Mouse (Mus musculus): ENCODE results near the gene Ptges. TPM values are rescaled to one million over a fixed set of nuclear protein-coding genes. Genes with fewer than 3 reads are reported as not detected.
A peak's percentile ranks its signal among the peaks of the same experiment; 100 is the strongest.
"Not testable (repeated sequence)": the region's sequence is repeated elsewhere in the genome, so short reads cannot be mapped to it uniquely, and the experiment has no call there.

Gene Ptges
- polyA plus RNA-seq, 1 experiment from 2014 or later, result 4.6 TPM

GRCm38 (mm10) chr2:30942603-30943011 is 12.9 kb upstream of the Ptges start:
- Histone ChIP-seq H3K9ac (replicated peaks) (no peak overlapping the region), H3K27ac (replicated peaks) (no peak overlapping the region), H3K4me1 (no peaks in the 10 kb centered on the region), H3K4me3 (no peak overlapping the region), H3K9me3 (no peaks in the 10 kb centered on the region), H3K36me3 (no peaks in the 10 kb centered on the region), H3K4me2 (replicated peaks) (peak overlapping the region; percentile 36), H3K27me3 (peaks cover 6% of the 10 kb centered on the region; the same call in 1 of the 2 replicates)
- ATAC-seq (ENCODE audit: low FRiP score, low read depth), result no peak
- 28% methylated on average over 16 of the region's 16 CpGs for WGBS

GRCm38 (mm10) chr2:30942116-30942515 is 12.5 kb upstream of the Ptges start:
- H3K27me3 ChIP-seq; H3K9me3 ChIP-seq; H3K4me1 ChIP-seq; H3K27ac ChIP-seq (replicated peaks); ATAC-seq (ENCODE audit: low FRiP score, low read depth); H3K4me2 ChIP-seq (replicated peaks); H3K36me3 ChIP-seq; H3K9ac ChIP-seq (replicated peaks); H3K4me3 ChIP-seq: not testable (repeated sequence)
- WGBS, result 61% methylated on average over 7 of the region's 7 CpGs

- 94% methylated on average over 5 of the region's 5 CpGs for WGBS
- Histone ChIP-seq H3K4me1 (no peaks in the 10 kb centered on the region), H3K4me3 (no peak overlapping the region), H3K9ac (replicated peaks) (no peak overlapping the region), H3K27ac (replicated peaks) (no peak overlapping the region), H3K9me3 (no peaks in the 10 kb centered on the region), H3K36me3 (no peaks in the 10 kb centered on the region), H3K27me3 (peaks cover 6% of the 10 kb centered on the region; the same call in 1 of the 2 replicates), H3K4me2 (replicated peaks) (no peak overlapping the region)
- no peak for ATAC-seq (ENCODE audit: low FRiP score, low read depth)
These were observed 11.9 kb upstream of the Ptges start for GRCm38 (mm10) chr2:30941586-30941985.

- ATAC-seq (ENCODE audit: low FRiP score, low read depth), result no peak
- H3K36me3 ChIP-seq, result no peaks in the 10 kb centered on the region
- peaks cover 6% of the 10 kb centered on the region; the same call in 1 of the 2 replicates for H3K27me3 ChIP-seq
- H3K27ac ChIP-seq (replicated peaks), result no peak overlapping the region
- 46% methylated on average over 4 of the region's 4 CpGs for WGBS
- no peaks in the 10 kb centered on the region for H3K4me1 ChIP-seq
- H3K4me2 ChIP-seq (replicated peaks), result no peak overlapping the region
- H3K9ac ChIP-seq (replicated peaks), result no peak overlapping the region
- H3K4me3 ChIP-seq, result no peak overlapping the region
- H3K9me3 ChIP-seq, result no peaks in the 10 kb centered on the region
These were observed 8.9 kb upstream of the Ptges start for GRCm38 (mm10) chr2:30938574-30938991.

- H3K36me3 ChIP-seq, result no peaks in the 10 kb centered on the region
- no peak overlapping the region for H3K9ac ChIP-seq (replicated peaks)
- 87% methylated on average over 8 of the region's 8 CpGs for WGBS
- H3K4me2 ChIP-seq (replicated peaks), result no peak overlapping the region
- no peaks in the 10 kb centered on the region for H3K4me1 ChIP-seq
- no peak overlapping the region for H3K27ac ChIP-seq (replicated peaks)
- H3K9me3 ChIP-seq, result no peaks in the 10 kb centered on the region
- no peak for ATAC-seq (ENCODE audit: low FRiP score, low read depth)
- H3K27me3 ChIP-seq, result peaks cover under 1% of the 10 kb centered on the region; the same call in 1 of the 2 replicates
- H3K4me3 ChIP-seq, result no peak overlapping the region
These were observed 8.1 kb upstream of the Ptges start for GRCm38 (mm10) chr2:30937731-30938130.

- Histone ChIP-seq H3K27ac (replicated peaks) (no peak overlapping the region), H3K4me3 (no peak overlapping the region), H3K27me3 (no peaks in the 10 kb centered on the region; the same call in 1 of the 2 replicates), H3K36me3 (no peaks in the 10 kb centered on the region), H3K4me2 (replicated peaks) (no peak overlapping the region), H3K4me1 (no peaks in the 10 kb centered on the region), H3K9ac (replicated peaks) (no peak overlapping the region), H3K9me3 (no peaks in the 10 kb centered on the region)
- no peak for ATAC-seq (ENCODE audit: low FRiP score, low read depth)
- WGBS, result 77% methylated on average over 3 of the region's 3 CpGs
These were observed 7.1 kb upstream of the Ptges start for GRCm38 (mm10) chr2:30936808-30937207.

GRCm38 (mm10) chr2:30933917-30934450 is 4.3 kb upstream of the Ptges start:
- Histone ChIP-seq H3K4me2 (replicated peaks) (no peak overlapping the region), H3K27ac (replicated peaks) (no peak overlapping the region), H3K27me3 (no peaks in the 10 kb centered on the region; the same call in 1 of the 2 replicates), H3K4me3 (no peak overlapping the region), H3K9ac (replicated peaks) (no peak overlapping the region), H3K9me3 (no peaks in the 10 kb centered on the region), H3K36me3 (no peaks in the 10 kb centered on the region), H3K4me1 (peaks cover 9% of the 10 kb centered on the region)
- ATAC-seq (ENCODE audit: low FRiP score, low read depth), result no peak
- WGBS, result 23% methylated on average over 7 of the region's 7 CpGs

GRCm38 (mm10) chr2:30933032-30933431 is 3.4 kb upstream of the Ptges start:
- Histone ChIP-seq H3K4me3 (no peak overlapping the region), H3K27me3 (no peaks in the 10 kb centered on the region; the same call in 1 of the 2 replicates), H3K9me3 (no peaks in the 10 kb centered on the region), H3K9ac (replicated peaks) (no peak overlapping the region), H3K36me3 (no peaks in the 10 kb centered on the region), H3K4me1 (peaks cover 10% of the 10 kb centered on the region), H3K4me2 (replicated peaks) (no peak overlapping the region), H3K27ac (replicated peaks) (no peak overlapping the region; the same call in 1 of the 2 replicates)
- ATAC-seq (ENCODE audit: low FRiP score, low read depth), result no peak
- 62% methylated on average over 6 of the region's 6 CpGs for WGBS

GRCm38 (mm10) chr2:30931922-30932321 is 2.3 kb upstream of the Ptges start:
- H3K9me3 ChIP-seq, result no peaks in the 10 kb centered on the region
- H3K4me3 ChIP-seq, result no peak overlapping the region
- no peak overlapping the region for H3K4me2 ChIP-seq (replicated peaks)
- 88% methylated on average over 3 of the region's 3 CpGs for WGBS
- H3K4me1 ChIP-seq, result peaks cover 10% of the 10 kb centered on the region
- H3K9ac ChIP-seq (replicated peaks), result no peak overlapping the region
- no peaks in the 10 kb centered on the region for H3K36me3 ChIP-seq
- H3K27ac ChIP-seq (replicated peaks), result no peak overlapping the region
- no peaks in the 10 kb centered on the region; the same call in 1 of the 2 replicates for H3K27me3 ChIP-seq
- ATAC-seq (ENCODE audit: low FRiP score, low read depth), result no peak

- H3K36me3 ChIP-seq; H3K27ac ChIP-seq (replicated peaks); H3K4me2 ChIP-seq (replicated peaks); H3K9ac ChIP-seq (replicated peaks); H3K27me3 ChIP-seq; H3K4me3 ChIP-seq; ATAC-seq (ENCODE audit: low FRiP score, low read depth); H3K9me3 ChIP-seq: not testable (repeated sequence)
- WGBS, result 93% methylated on average over 2 of the region's 2 CpGs
- H3K4me1 ChIP-seq, result peaks cover 10% of the 10 kb centered on the region
These were observed 1.2 kb upstream of the Ptges start for GRCm38 (mm10) chr2:30930846-30931245.

GRCm38 (mm10) chr2:30928893-30929482 is 675 bp downstream of the Ptges start:
- 30% methylated on average over 12 of the region's 12 CpGs for WGBS
- no peaks in the 10 kb centered on the region for H3K27me3 ChIP-seq
- H3K4me2 ChIP-seq (replicated peaks), result peak overlapping the region; percentile 53
- H3K9me3 ChIP-seq, result no peaks in the 10 kb centered on the region
- peaks cover 10% of the 10 kb centered on the region for H3K4me1 ChIP-seq
- no peak for ATAC-seq (ENCODE audit: low FRiP score, low read depth)
- H3K36me3 ChIP-seq, result no peaks in the 10 kb centered on the region
- H3K4me3 ChIP-seq, result 0 out of 2 replicates have a peak overlapping the region, but pooled peaks have one; percentile 27
- no peak overlapping the region for H3K27ac ChIP-seq (replicated peaks)
- H3K9ac ChIP-seq (replicated peaks), result no peak overlapping the region

- H3K9me3 ChIP-seq, result no peaks in the 10 kb centered on the region
- WGBS, result 21% methylated on average over 14 of the region's 14 CpGs
- H3K27me3 ChIP-seq, result no peaks in the 10 kb centered on the region
- no peak for ATAC-seq (ENCODE audit: low FRiP score, low read depth)
- no peak overlapping the region for H3K27ac ChIP-seq (replicated peaks)
- H3K4me1 ChIP-seq, result peaks cover 10% of the 10 kb centered on the region
- H3K36me3 ChIP-seq, result no peaks in the 10 kb centered on the region
- H3K4me3 ChIP-seq, result no peak overlapping the region
- no peak overlapping the region for H3K9ac ChIP-seq (replicated peaks)
- no peak overlapping the region for H3K4me2 ChIP-seq (replicated peaks)
These were observed 1.6 kb downstream of the Ptges start for GRCm38 (mm10) chr2:30927844-30928628.
